Mouse (Mus musculus) frontal cortex, postnatal 36 days (tissue): Measurements from ENCODE around the gene Lzic.
A peak's percentile ranks its signal among the peaks of the same experiment; 100 is the strongest.
"Not testable (repeated sequence)": the region's sequence is repeated elsewhere in the genome, so short reads cannot be mapped to it uniquely, and the experiment has no call there.

Source experiments
- DNase-seq, 2 experiments: peaks; one replicate each; pipeline ENCODE4 v3.0.0; 2022; ENCODE audit warnings: low spot score in 2 of 2

Gene Lzic

DNA sequence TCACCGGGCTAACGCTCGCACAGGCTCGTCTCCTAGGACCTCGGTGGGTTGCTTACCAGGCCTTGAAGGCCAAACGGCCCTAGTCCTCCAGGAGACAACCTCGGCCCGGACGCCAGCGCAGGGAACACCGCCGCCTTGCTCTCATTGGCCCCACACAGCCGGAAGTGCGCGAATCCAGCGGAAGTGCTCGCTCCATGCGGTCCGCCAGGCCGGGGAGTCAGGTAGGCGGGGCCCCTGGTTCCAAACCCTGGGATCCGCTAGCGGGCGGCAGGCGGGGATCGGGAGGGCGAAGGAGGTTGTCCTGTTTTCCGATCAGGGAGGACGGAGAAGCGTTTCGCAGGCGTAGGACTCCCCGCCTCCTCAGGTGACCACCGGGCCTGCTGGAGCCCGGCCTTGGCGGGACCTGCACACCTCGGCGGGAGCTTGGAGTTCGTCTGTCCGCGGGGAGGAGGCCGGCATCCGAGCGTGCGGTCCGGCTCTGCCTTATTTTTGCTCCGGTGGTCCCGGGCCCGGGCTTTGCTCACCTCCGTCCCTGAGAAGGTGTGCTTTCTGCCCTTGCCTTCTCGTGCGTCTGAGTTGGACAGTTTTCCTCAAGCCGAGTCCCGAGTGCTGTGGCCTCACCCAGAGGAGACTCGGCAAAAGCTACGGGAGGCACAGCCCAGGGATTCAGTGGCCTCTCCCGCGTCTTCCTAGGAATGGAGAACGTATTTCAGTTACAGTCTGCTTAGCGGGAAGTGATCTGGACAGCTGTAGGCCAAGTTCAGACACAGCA, at the start of gene Lzic, which contains the start of gene Nmnat1:
Gene Lzic (plus strand): TSS at position 177 of the 772 bp plus-strand sequence.
Gene Nmnat1 (minus strand): TSS at position 150 of the 772 bp plus-strand sequence.
- peak; percentile 91 for DNase-seq

GRCm38 (mm10) chr4:149440576-149440975, 44.5 kb upstream of the Lzic start:
- no peak for DNase-seq

- no peak for DNase-seq
Measured at GRCm38 (mm10) chr4:149442436-149442835, 42.6 kb upstream of the Lzic start.

GRCm38 (mm10) chr4:149444465-149444864, 40.6 kb upstream of the Lzic start:
- DNase-seq: no peak

- peak; percentile 81 to 88 for DNase-seq
Measured at GRCm38 (mm10) chr4:149444964-149445701, 39.9 kb upstream of the Lzic start.

GRCm38 (mm10) chr4:149445868-149446267, 39.2 kb upstream of the Lzic start:
- DNase-seq: no peak

- no peak for DNase-seq
Measured at GRCm38 (mm10) chr4:149446309-149446708, 38.7 kb upstream of the Lzic start.

- DNase-seq: no peak
Measured at GRCm38 (mm10) chr4:149450636-149451035, 34.4 kb upstream of the Lzic start.

GRCm38 (mm10) chr4:149453656-149454055, 31.4 kb upstream of the Lzic start:
- peak in 1 of 2 experiments; percentile 9 for DNase-seq

- DNase-seq: no peak
Measured at GRCm38 (mm10) chr4:149454263-149454662, 30.8 kb upstream of the Lzic start.

- no peak for DNase-seq
Measured at GRCm38 (mm10) chr4:149454879-149455278, 30.1 kb upstream of the Lzic start, which contains the start of gene Rbp7. Rbp7 (minus strand) TSS chr4:149454978.

DNA sequence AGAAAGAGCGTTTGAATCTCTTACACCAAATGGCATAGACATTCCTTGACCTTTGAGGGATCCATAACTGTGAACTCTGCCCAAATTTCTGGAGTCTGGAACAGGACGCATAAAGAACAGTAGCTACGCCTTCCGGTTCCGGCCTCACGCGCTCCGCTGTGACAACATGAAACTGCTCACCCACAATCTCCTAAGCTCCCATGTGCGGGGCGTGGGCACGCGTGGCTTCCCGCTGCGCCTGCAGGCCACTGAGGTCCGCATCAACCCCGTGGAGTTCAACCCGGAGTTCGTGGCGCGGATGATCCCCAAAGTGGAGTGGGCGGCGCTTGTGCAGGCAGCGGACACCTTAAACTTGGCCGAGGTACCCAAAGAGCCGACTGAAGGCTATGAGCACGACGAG, 27.9 kb upstream of the Lzic start:
- DNase-seq: not testable (repeated sequence)

- no peak for DNase-seq
Measured at GRCm38 (mm10) chr4:149457831-149458430, 27.1 kb upstream of the Lzic start.

DNA sequence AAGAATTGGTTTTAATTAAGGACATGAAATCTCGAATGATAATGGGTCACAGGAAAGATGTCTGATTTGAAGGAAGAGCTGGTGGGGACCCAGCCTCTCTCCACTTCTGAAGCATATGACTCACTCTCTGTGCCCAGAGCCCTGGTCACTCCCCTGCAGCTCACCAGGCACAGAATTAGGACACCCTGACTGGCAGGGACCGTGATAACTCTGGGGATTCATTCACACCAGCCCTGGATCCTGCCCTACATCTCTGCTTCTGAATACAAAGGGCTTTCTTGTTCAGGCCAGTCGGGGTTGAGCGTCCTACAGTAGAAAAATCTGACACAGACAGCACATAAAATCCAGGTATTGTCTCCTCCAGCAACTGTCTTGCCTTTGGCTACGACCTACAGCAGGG, 26.5 kb upstream of the Lzic start:
- no peak for DNase-seq

GRCm38 (mm10) chr4:149459425-149459824, 25.6 kb upstream of the Lzic start:
- DNase-seq: no peak

DNA sequence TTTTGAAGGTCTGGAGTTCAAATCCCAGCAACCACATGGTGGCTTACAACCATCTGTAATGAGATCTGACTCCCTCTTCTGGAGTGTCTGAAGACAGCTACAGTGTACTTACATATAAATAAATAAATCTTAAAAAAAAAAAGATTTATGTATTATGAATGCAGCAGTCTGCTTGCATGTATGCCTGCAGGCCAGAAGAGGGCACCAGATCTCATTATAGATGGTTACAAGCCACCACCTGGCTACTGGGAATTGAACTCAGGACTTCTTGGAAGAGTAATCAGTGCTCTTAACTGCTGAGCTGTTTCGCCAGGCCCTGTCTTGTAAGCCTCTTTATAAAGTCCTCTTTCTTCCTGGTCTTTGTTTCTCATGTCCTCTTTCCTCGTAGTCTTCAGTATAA, 24.6 kb upstream of the Lzic start:
- not testable (repeated sequence) for DNase-seq

- no peak for DNase-seq
Measured at GRCm38 (mm10) chr4:149461579-149462304, 23.3 kb upstream of the Lzic start.

DNA sequence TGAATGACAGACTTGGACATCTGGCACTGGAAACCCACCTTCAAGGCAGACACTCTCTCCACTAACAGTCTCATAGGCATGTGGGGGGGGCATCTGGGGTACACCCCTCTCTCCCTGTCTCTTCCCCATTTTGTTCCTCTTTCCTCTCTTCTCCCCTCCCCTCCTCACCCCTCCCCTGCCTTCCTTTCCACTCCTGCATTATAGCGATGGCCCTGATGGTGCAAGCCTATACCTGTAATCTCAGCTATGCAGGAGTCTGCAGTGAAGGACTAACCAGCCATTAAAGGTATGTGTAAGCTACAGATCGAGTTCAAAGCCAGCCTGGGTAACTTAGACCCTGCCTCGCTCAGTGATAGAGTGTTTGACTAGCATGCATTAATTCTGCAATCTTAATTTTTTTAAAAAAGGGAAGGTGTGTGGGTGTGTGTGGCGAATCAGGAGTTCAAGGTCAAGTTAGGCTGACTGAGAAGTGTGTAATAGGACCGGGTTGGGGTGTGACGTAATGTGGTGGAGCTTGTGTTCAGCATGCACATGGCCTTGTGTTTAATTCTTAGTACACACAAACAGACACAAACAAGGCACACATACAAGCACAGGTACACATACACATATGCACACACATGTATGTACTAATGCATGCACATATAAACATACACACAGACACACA, 22.6 kb upstream of the Lzic start:
- no peak for DNase-seq

DNA sequence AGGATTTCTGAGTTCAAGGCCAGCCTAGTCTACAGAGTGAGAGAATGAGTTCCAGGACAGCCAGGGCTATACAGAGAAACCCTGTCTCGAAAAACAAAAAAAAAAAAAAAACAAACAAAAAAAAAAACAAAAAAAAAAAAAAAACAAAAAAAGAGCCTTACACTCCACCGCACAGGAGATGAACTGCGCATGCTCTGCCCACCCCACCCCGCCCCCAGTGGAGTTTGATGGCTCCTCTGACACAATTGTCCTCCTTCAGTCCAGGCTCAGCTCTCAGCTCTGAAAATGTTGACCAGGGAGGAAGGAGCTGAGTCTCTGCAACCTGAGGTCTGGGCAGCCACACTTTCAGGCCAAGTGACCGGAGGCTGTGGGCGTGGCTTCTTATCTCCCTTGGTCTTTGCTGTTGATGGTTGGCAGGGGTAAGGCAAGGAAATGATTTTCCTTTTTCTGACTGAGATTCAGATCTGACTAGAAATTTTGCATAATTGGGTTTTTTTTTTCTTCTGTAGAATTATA, 21.5 kb upstream of the Lzic start:
- no peak for DNase-seq

GRCm38 (mm10) chr4:149469557-149469956, 15.5 kb upstream of the Lzic start:
- no peak for DNase-seq

GRCm38 (mm10) chr4:149475096-149475495, 9.9 kb upstream of the Lzic start:
- no peak for DNase-seq
